Mouse (Mus musculus): ENCODE results near the gene Spata5. TPM values are rescaled to one million over a fixed set of nuclear protein-coding genes. Genes with fewer than 3 reads are reported as not detected.

The Spata5 gene
- polyA plus RNA-seq, 1 experiment from 2014 or later = 56.2 TPM

Other genes with a start within 250 kb of the Spata5 start
- not detected in 2 replicates for gene Il21, start 187.3 kb upstream of the Spata5 start, polyA plus RNA-seq (2016; fragmentation: Nextera tagmentation; extraction: Ambion mirVana)
- gene Bbs12, start 107.3 kb upstream of the Spata5 start, polyA plus RNA-seq (2016; fragmentation: Nextera tagmentation; extraction: Ambion mirVana) = 9.8 and 10.2 TPM in 2 replicates
- gene Cetn4, start 107.2 kb upstream of the Spata5 start, polyA plus RNA-seq (2016; fragmentation: Nextera tagmentation; extraction: Ambion mirVana) = 2.4 and 2.7 TPM in 2 replicates
- gene Fgf2, start 71.5 kb upstream of the Spata5 start, polyA plus RNA-seq (2016; fragmentation: Nextera tagmentation; extraction: Ambion mirVana) = 0.36 and 0.80 TPM in 2 replicates
- 4.5 and 5.1 TPM in 2 replicates for gene Nudt6, start 315 bp downstream of the Spata5 start, polyA plus RNA-seq (2016; fragmentation: Nextera tagmentation; extraction: Ambion mirVana)
- 21.6 and 29.1 TPM in 2 replicates for gene Spry1, start 220.1 kb downstream of the Spata5 start, polyA plus RNA-seq (2016; fragmentation: Nextera tagmentation; extraction: Ambion mirVana)

All from forebrain, embryonic 10.5 days (tissue).